Mouse (Mus musculus): ENCODE results near the gene Fbf1. TPM values are rescaled to one million over a fixed set of nuclear protein-coding genes. Genes with fewer than 3 reads are reported as not detected.

The Fbf1 gene
- polyA plus RNA-seq, 1 experiment from 2014 or later, result 35.9 TPM

GRCm38 (mm10) chr11:116146294-116146985 lies 21.5 kb downstream of the Fbf1 start:
- Histone ChIP-seq H3K4me2 (no peak overlapping the region), H3K9me3 (no peaks in the 10 kb centered on the region), H3K27me3 (no peaks in the 10 kb centered on the region), H3K36me3 (peaks cover 73% of the 10 kb centered on the region), H3K4me3 (no peak overlapping the region), H3K4me1 (no peaks in the 10 kb centered on the region), H3K9ac (no peak overlapping the region), H3K27ac (peak overlapping the region; percentile 69)
- WGBS, result 71% methylated on average over 25 of the region's 25 CpGs
- peak; percentile 7; the same call in 1 of the 2 replicates for ATAC-seq (ENCODE audit: borderline replicate concordance, extremely low read depth, low FRiP score, low TSS enrichment)

- WGBS, result 63% methylated on average over 18 of the region's 18 CpGs
- no peak overlapping the region for H3K4me3 ChIP-seq
- no peak overlapping the region for H3K9ac ChIP-seq
- H3K36me3 ChIP-seq, result peaks cover 66% of the 10 kb centered on the region
- peak overlapping the region; percentile 69 for H3K27ac ChIP-seq
- H3K9me3 ChIP-seq, result no peaks in the 10 kb centered on the region
- H3K4me2 ChIP-seq, result no peak overlapping the region
- no peak for ATAC-seq (ENCODE audit: borderline replicate concordance, extremely low read depth, low FRiP score, low TSS enrichment)
- no peaks in the 10 kb centered on the region for H3K4me1 ChIP-seq
- H3K27me3 ChIP-seq, result no peaks in the 10 kb centered on the region
Measured at GRCm38 (mm10) chr11:116145481-116146293, 22.3 kb downstream of the Fbf1 start.

GRCm38 (mm10) chr11:116143468-116143867 lies 24.5 kb downstream of the Fbf1 start:
- Histone ChIP-seq H3K4me1 (peaks cover 5% of the 10 kb centered on the region), H3K27ac (no peak overlapping the region), H3K4me2 (no peak overlapping the region), H3K9me3 (no peaks in the 10 kb centered on the region), H3K36me3 (peaks cover 50% of the 10 kb centered on the region), H3K27me3 (no peaks in the 10 kb centered on the region), H3K9ac (no peak overlapping the region), H3K4me3 (no peak overlapping the region)
- no peak for ATAC-seq (ENCODE audit: borderline replicate concordance, extremely low read depth, low FRiP score, low TSS enrichment)
- WGBS, result 83% methylated on average over 3 of the region's 3 CpGs

DNA sequence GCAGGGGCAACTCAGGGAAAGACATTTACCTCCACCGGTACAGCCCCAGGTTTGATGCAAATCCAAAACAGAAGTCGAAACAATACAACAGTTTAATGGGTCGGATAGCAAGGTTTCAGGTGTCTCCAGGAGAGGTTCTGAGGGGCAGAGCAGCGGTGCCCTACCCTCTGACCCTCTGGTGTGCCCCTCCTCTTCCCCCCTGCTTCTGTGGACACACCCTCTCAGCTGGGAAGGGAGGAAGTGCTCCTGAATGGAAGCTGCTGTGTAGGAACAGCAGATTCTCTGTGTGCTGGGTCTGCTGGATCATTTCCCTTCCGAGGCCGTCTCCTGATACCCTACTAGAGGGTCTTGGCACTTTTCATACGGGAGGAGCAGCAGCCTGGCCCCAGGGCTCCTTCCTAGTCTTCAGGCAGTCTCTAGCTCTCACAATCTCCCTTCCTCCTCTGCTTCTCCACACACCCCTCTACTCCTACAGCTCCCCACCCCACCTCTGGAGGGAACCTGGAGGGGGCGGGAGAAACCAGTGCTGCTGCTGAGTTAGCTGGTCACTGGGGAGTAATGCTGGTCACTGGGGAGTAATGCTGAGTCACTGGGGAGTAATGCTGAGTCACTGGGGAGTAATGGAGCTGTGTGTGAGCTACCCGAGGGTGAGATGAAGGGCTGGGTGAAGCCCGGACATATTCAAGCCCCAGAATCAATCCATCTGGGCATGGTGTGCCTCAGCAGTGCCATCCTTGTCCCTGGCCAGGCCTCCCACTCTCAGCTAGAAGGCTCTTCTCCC lies 25.6 kb downstream of the Fbf1 start:
- ATAC-seq (ENCODE audit: borderline replicate concordance, extremely low read depth, low FRiP score, low TSS enrichment), result no peak
- 63% methylated on average over 10 of the region's 10 CpGs for WGBS
- H3K36me3 ChIP-seq, result peaks cover 39% of the 10 kb centered on the region

GRCm38 (mm10) chr11:116138468-116139138 lies 29.4 kb downstream of the Fbf1 start, which contains the start of gene Mrpl38:
Gene Mrpl38, minus strand, starts transcription at chr11:116138868.
- Histone ChIP-seq H3K27me3 (no peaks in the 10 kb centered on the region), H3K4me1 (peaks cover 17% of the 10 kb centered on the region), H3K4me3 (peak within 1 kb of the TSS; percentile 97), H3K36me3 (peaks cover 38% of the 10 kb centered on the region), H3K4me2 (peak within 1 kb of the TSS; percentile 66), H3K9me3 (no peaks in the 10 kb centered on the region), H3K9ac (peak within 1 kb of the TSS; percentile 86), H3K27ac (peak within 1 kb of the TSS; percentile 70)
- WGBS, result under 1% methylated on average over 60 of the region's 60 CpGs
- ATAC-seq (ENCODE audit: borderline replicate concordance, extremely low read depth, low FRiP score, low TSS enrichment), result peak; percentile 95

More for the DNA sequence above, 25.6 kb downstream of the Fbf1 start:
- Histone ChIP-seq H3K27me3 (no peaks in the 10 kb centered on the region), H3K4me3 (no peak overlapping the region), H3K4me2 (no peak overlapping the region), H3K9me3 (no peaks in the 10 kb centered on the region), H3K4me1 (peaks cover 12% of the 10 kb centered on the region), H3K9ac (no peak overlapping the region), H3K27ac (no peak overlapping the region)

DNA sequence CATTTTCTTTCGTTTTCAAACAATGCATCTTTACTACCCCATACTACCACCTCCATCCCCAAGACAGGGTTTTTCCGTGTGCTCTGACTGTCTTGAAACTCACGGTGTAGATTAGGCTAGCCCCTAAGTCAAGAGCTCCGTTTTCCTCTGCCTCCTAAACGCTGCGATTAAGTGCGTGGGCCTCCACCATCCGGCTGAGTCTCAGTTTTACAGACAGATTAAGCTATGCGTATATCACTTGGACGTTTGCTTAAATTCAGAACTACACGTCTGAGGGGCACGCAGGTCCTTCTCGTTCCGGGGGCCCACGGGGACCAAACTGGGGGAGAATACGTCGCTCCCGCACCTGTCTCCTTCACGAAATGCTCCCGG lies 29.9 kb downstream of the Fbf1 start:
- 0 out of 2 replicates have a peak, but pooled peaks have one; percentile 1 for ATAC-seq (ENCODE audit: borderline replicate concordance, extremely low read depth, low FRiP score, low TSS enrichment)
- Histone ChIP-seq H3K9me3 (no peaks in the 10 kb centered on the region), H3K4me3 (peak overlapping the region; percentile 97), H3K27ac (peak overlapping the region; percentile 70), H3K27me3 (no peaks in the 10 kb centered on the region), H3K9ac (peak overlapping the region; percentile 86), H3K36me3 (peaks cover 34% of the 10 kb centered on the region), H3K4me2 (peak overlapping the region; percentile 66), H3K4me1 (peaks cover 17% of the 10 kb centered on the region)
- WGBS, result under 1% methylated on average over 20 of the region's 20 CpGs

DNA sequence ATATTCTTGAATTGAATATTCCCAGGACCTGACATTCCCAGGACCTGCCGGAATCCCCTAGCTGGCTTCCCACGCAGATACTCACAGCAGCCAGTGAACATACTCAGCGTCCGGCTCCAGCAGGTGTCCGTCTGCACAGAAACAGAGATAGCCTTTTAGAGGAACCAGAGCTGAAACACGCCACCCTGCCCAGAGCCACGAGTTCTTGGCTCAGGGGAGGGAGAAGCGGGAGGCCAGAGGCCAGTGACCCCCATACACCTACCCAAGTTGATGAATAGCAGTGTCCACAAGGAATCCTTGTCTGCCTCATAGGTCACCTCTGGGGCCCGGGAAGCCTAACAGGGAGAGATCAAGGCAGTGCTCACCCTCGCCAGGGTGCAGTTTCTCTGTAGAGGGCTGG lies 33.8 kb downstream of the Fbf1 start:
- no peaks in the 10 kb centered on the region for H3K27me3 ChIP-seq
- 83% methylated on average over 10 of the region's 10 CpGs for WGBS
- no peaks in the 10 kb centered on the region for H3K9me3 ChIP-seq
- H3K4me2 ChIP-seq, result no peak overlapping the region
- no peak overlapping the region for H3K27ac ChIP-seq
- H3K4me1 ChIP-seq, result peaks cover 34% of the 10 kb centered on the region
- no peak overlapping the region for H3K4me3 ChIP-seq
- no peak overlapping the region for H3K9ac ChIP-seq
- H3K36me3 ChIP-seq, result peaks cover 40% of the 10 kb centered on the region
- ATAC-seq (ENCODE audit: borderline replicate concordance, extremely low read depth, low FRiP score, low TSS enrichment), result no peak

DNA sequence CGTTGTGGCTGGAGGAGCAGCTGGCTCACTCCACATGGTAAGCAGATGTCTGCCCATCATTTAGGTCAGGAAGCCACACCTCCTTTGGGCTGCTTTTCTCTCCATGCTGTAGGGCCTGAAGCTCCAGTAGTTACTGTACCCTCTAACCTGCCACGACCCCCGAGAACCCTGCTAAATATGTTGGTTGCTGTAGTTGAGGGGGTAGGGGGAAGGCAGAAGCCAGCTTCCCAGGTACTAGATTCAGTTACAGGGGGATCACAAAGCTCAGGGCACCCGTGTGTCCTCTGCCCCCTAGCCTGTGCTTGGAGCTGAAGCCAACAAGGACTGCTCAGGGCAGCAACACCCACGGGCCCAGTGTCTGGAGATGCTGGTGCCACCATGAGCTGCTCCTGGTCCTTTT lies 34.5 kb downstream of the Fbf1 start:
- no peaks in the 10 kb centered on the region for H3K9me3 ChIP-seq
- H3K36me3 ChIP-seq, result peaks cover 40% of the 10 kb centered on the region
- peaks cover 37% of the 10 kb centered on the region for H3K4me1 ChIP-seq
- no peak overlapping the region for H3K9ac ChIP-seq
- ATAC-seq (ENCODE audit: borderline replicate concordance, extremely low read depth, low FRiP score, low TSS enrichment), result no peak
- H3K4me3 ChIP-seq, result no peak overlapping the region
- H3K27me3 ChIP-seq, result no peaks in the 10 kb centered on the region
- 77% methylated on average over 5 of the region's 5 CpGs for WGBS
- no peak overlapping the region for H3K27ac ChIP-seq
- no peak overlapping the region for H3K4me2 ChIP-seq

GRCm38 (mm10) chr11:116132366-116133333 lies 35.3 kb downstream of the Fbf1 start:
- Histone ChIP-seq H3K27ac (0 out of 2 replicates have a peak overlapping the region, but pooled peaks have one; percentile 33), H3K4me3 (no peak overlapping the region), H3K9me3 (no peaks in the 10 kb centered on the region), H3K36me3 (peaks cover 40% of the 10 kb centered on the region), H3K4me1 (peaks cover 41% of the 10 kb centered on the region), H3K9ac (no peak overlapping the region), H3K27me3 (no peaks in the 10 kb centered on the region), H3K4me2 (no peak overlapping the region)
- WGBS, result 78% methylated on average over 16 of the region's 16 CpGs
- no peak for ATAC-seq (ENCODE audit: borderline replicate concordance, extremely low read depth, low FRiP score, low TSS enrichment)

- peak overlapping the region; percentile 67 for H3K4me2 ChIP-seq
- ATAC-seq (ENCODE audit: borderline replicate concordance, extremely low read depth, low FRiP score, low TSS enrichment), result no peak
- H3K9me3 ChIP-seq, result no peaks in the 10 kb centered on the region
- 76% methylated on average over 15 of the region's 15 CpGs for WGBS
- H3K36me3 ChIP-seq, result peaks cover 40% of the 10 kb centered on the region
- peak overlapping the region; percentile 59 for H3K4me3 ChIP-seq
- peaks cover 38% of the 10 kb centered on the region for H3K4me1 ChIP-seq
- peak overlapping the region; percentile 74 for H3K9ac ChIP-seq
- H3K27me3 ChIP-seq, result no peaks in the 10 kb centered on the region
- peak overlapping the region; percentile 96 for H3K27ac ChIP-seq
Measured at GRCm38 (mm10) chr11:116131349-116132170, 36.4 kb downstream of the Fbf1 start.

All from lung, embryonic 15.5 days (tissue).